Mouse (Mus musculus): ENCODE results near the gene Aldh1l1.
"Not testable (repeated sequence)": the region's sequence is repeated elsewhere in the genome, so short reads cannot be mapped to it uniquely, and the experiment has no call there.

Gene Aldh1l1

GRCm38 (mm10) chr6:90618274-90618673 is 132.0 kb downstream of the Aldh1l1 start:
- DNase-seq (ENCODE audit: low read depth in 1 of 2, low spot score in 2 of 2), result no peak

GRCm38 (mm10) chr6:90618821-90619636 is 132.8 kb downstream of the Aldh1l1 start:
- DNase-seq (ENCODE audit: low read depth in 1 of 2, low spot score in 2 of 2), result no peak

GRCm38 (mm10) chr6:90619936-90620335 is 133.7 kb downstream of the Aldh1l1 start:
- no peak for DNase-seq (ENCODE audit: low read depth in 1 of 2, low spot score in 2 of 2)

- no peak for DNase-seq (ENCODE audit: low read depth in 1 of 2, low spot score in 2 of 2)
Observed at GRCm38 (mm10) chr6:90620791-90621583, 134.8 kb downstream of the Aldh1l1 start.

- DNase-seq (ENCODE audit: low read depth in 1 of 2, low spot score in 2 of 2), result no peak
Observed at GRCm38 (mm10) chr6:90621584-90621890, 135.3 kb downstream of the Aldh1l1 start.

GRCm38 (mm10) chr6:90622758-90623455 is 136.7 kb downstream of the Aldh1l1 start:
- no peak for DNase-seq (ENCODE audit: low read depth in 1 of 2, low spot score in 2 of 2)

- DNase-seq (ENCODE audit: low read depth in 1 of 2, low spot score in 2 of 2), result no peak
Observed at GRCm38 (mm10) chr6:90623456-90623836, 137.2 kb downstream of the Aldh1l1 start.

GRCm38 (mm10) chr6:90624184-90624583 is 138.0 kb downstream of the Aldh1l1 start:
- DNase-seq (ENCODE audit: low read depth in 1 of 2, low spot score in 2 of 2), result no peak

- DNase-seq (ENCODE audit: low read depth in 1 of 2, low spot score in 2 of 2), result no peak
Observed at GRCm38 (mm10) chr6:90624733-90625132, 138.5 kb downstream of the Aldh1l1 start.

GRCm38 (mm10) chr6:90625207-90625994 is 139.2 kb downstream of the Aldh1l1 start:
- no peak for DNase-seq (ENCODE audit: low read depth in 1 of 2, low spot score in 2 of 2)

GRCm38 (mm10) chr6:90627556-90627955 is 141.3 kb downstream of the Aldh1l1 start:
- no peak for DNase-seq (ENCODE audit: low read depth in 1 of 2, low spot score in 2 of 2)

GRCm38 (mm10) chr6:90629506-90629905 is 143.3 kb downstream of the Aldh1l1 start:
- DNase-seq (ENCODE audit: low read depth in 1 of 2, low spot score in 2 of 2), result no peak

GRCm38 (mm10) chr6:90630427-90630826 is 144.2 kb downstream of the Aldh1l1 start:
- DNase-seq (ENCODE audit: low read depth in 1 of 2, low spot score in 2 of 2), result no peak

- DNase-seq (ENCODE audit: low read depth in 1 of 2, low spot score in 2 of 2), result not testable (repeated sequence)
Observed at GRCm38 (mm10) chr6:90632526-90632925, 146.3 kb downstream of the Aldh1l1 start.

GRCm38 (mm10) chr6:90635081-90635480 is 148.9 kb downstream of the Aldh1l1 start:
- DNase-seq (ENCODE audit: low read depth in 1 of 2, low spot score in 2 of 2), result no peak

- no peak for DNase-seq (ENCODE audit: low read depth in 1 of 2, low spot score in 2 of 2)
Observed at GRCm38 (mm10) chr6:90635611-90636010, 149.4 kb downstream of the Aldh1l1 start.

GRCm38 (mm10) chr6:90643057-90643456 is 156.8 kb downstream of the Aldh1l1 start:
- no peak for DNase-seq (ENCODE audit: low read depth in 1 of 2, low spot score in 2 of 2)

GRCm38 (mm10) chr6:90644965-90645364 is 158.7 kb downstream of the Aldh1l1 start:
- no peak for DNase-seq (ENCODE audit: low read depth in 1 of 2, low spot score in 2 of 2)

GRCm38 (mm10) chr6:90648391-90648790 is 162.2 kb downstream of the Aldh1l1 start:
- DNase-seq (ENCODE audit: low read depth in 1 of 2, low spot score in 2 of 2), result no peak

GRCm38 (mm10) chr6:90649279-90649678 is 163.1 kb downstream of the Aldh1l1 start:
- no peak for DNase-seq (ENCODE audit: low read depth in 1 of 2, low spot score in 2 of 2)

Data from monocyte, adult 2 months (primary cell).